Mouse (Mus musculus): ENCODE results near the gene Mrpl50.

DNA sequence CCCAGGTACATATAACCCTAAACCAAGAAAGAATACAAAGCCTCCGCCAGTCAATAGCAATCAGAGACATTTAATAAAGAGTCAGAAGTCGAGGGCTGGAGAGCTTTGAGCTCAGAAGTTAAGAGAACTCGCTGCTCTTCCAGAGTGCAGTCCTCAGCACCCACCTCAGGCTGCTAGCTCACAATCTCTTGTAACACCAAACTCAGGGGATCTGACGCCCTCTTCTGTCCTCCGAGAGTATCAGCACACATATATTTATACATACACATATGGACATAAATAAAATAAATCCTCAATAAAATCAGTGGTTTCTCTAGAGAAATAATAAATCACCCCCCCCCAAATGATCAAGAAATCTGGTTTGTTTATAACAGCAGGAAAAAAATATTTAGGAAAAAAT lies 1.4 kb downstream of the Mrpl50 start:
- TF ChIP-seq CTCF (IDR thresholded peaks at IDR 0.05; ENCODE audit: low read depth, low read length) (no peak), GATA1 (IDR thresholded peaks at IDR 0.05; ENCODE audit: borderline replicate concordance, low read length) (no peak), POLR2AphosphoS5 (IDR thresholded peaks at IDR 0.05; ENCODE audit: insufficient replicate concordance, low read depth, low read length) (no peak), TAL1 (conservative IDR thresholded peaks at IDR 0.05; ENCODE audit: low read depth, low read length) (no peak), GATA2 (IDR thresholded peaks at IDR 0.05; ENCODE audit: borderline replicate concordance, low read depth, low read length) (no peak)

Data from G1E (cell line).